Mouse (Mus musculus) brain, embryonic 14.5 days (tissue): ENCODE measurements around the gene Nrxn3.

Experiments used
- CTCF ChIP-seq: fragments of 200-500 bp; IDR thresholded peaks from 2 replicates; pipeline ENCODE4 v1.5.1; 2012; ENCODE audit warnings: inconsistent platforms, mild to moderate bottlenecking, moderate library complexity, borderline replicate concordance; ENCODE audit not compliant: insufficient read depth, insufficient read length; ENCODE audit errors: extremely low read depth
- POLR2A ChIP-seq: fragments of 200-500 bp; IDR thresholded peaks from 2 replicates; pipeline ENCODE4 v1.6.1; 2012; ENCODE audit warnings: mild to moderate bottlenecking, inconsistent platforms, borderline replicate concordance; ENCODE audit not compliant: poor library complexity, insufficient read depth, insufficient read length, severe bottlenecking; ENCODE audit errors: extremely low read depth

DNA sequence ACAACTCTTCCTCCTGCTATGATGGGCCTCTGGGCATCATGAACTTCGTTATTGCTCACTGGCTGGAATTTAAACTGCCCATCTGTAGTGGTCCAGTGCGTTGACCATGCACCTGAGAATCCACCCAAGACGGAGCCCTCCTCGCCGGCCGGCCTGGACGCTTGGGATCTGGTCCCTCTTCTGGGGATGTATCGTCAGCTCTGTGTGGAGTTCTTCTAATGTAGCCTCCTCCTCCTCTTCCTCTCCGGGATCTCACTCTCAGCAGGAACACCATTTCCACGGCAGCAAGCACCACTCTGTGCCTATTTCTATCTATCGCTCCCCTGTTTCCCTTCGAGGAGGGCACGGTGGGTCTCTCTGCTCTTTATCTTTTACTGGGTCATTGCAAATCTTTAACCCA is 1090.6 kb downstream of the Nrxn3 start:
- TF ChIP-seq CTCF, result no peak
- TF ChIP-seq POLR2A, result no peak
